8 mouse cellular contexts compared by ENCODE assay signal in the genomic region with DNA sequence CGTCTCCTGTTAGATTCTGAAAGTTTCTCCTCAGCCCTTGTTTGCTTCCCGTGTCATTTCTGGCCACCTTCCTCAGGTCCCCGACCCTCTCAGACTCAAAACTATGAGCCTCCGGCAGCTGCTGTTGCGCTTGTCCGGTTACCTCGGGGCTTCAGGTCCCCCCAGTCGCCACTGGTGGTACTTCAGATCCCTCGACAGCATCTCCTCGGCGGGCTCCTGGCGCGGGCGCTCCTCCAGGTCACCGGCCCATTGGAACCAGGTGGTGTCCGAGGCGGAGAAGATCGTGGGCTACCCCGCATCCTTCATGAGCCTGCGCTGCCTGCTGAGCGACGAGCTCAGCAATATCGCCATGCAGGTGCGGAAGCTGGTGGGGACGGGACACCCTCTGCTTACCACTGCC. TPM values are rescaled to one million over a fixed set of nuclear protein-coding genes. Genes with fewer than 3 reads are reported as not detected.
DNase-seq lines count a peak whose midpoint lies in the region; ATAC-seq lines count a peak whose summit lies in the region.

No protein-coding gene starts in this region.

- peak; percentile 16 for DNase-seq in adrenal gland, adult 8-10 months
- no peak for DNase-seq in adrenal gland, adult (ENCODE audit: inconsistent age in 2 of 2, low spot score in 1 of 2)
- DNase-seq in ovary, adult 18-20 months (ENCODE audit: low spot score) = peak; percentile 4
- no peak for DNase-seq in ovary, postnatal 36 days (ENCODE audit: low spot score)
- peak; percentile 48 for DNase-seq in kidney, postnatal 10 days
- DNase-seq in thymus, postnatal 4 days = peak; percentile 58

- no peaks in the 10 kb centered on the region for H3K36me3 ChIP-seq in forebrain, embryonic 15.5 days
- peaks cover 12% of the 10 kb centered on the region for H3K36me3 ChIP-seq in megakaryocyte, embryonic 14.5 days (replicated peaks; ENCODE audit: low read length)

- no peaks in the 10 kb centered on the region for H3K9me3 ChIP-seq in forebrain, embryonic 15.5 days
- no peaks in the 10 kb centered on the region for H3K9me3 ChIP-seq in megakaryocyte, embryonic 14.5 days

- peak overlapping the region; percentile 98 for H3K9ac ChIP-seq in forebrain, embryonic 15.5 days (replicated peaks)

- peaks cover 17% of the 10 kb centered on the region for H3K4me1 ChIP-seq in forebrain, embryonic 15.5 days
- H3K4me1 ChIP-seq in megakaryocyte, embryonic 14.5 days = peaks cover 42% of the 10 kb centered on the region

- H3K4me3 ChIP-seq in forebrain, embryonic 15.5 days = peak overlapping the region; percentile 73
- peak overlapping the region; percentile 92 for H3K4me3 ChIP-seq in megakaryocyte, embryonic 14.5 days (replicated peaks)

- peak overlapping the region; percentile 99 for H3K4me2 ChIP-seq in forebrain, embryonic 15.5 days (replicated peaks)

- under 1% methylated on average over 25 of the region's 25 CpGs for WGBS in forebrain, embryonic 15.5 days

- H3K27ac ChIP-seq in forebrain, embryonic 15.5 days (replicated peaks) = peak overlapping the region; percentile 86

- H3K27me3 ChIP-seq in forebrain, embryonic 15.5 days = no peaks in the 10 kb centered on the region
- H3K27me3 ChIP-seq in megakaryocyte, embryonic 14.5 days (replicated peaks) = no peaks in the 10 kb centered on the region

- ATAC-seq in forebrain, embryonic 15.5 days (replicated peaks) = peak; percentile 59; the same call in 1 of the 2 replicates

RNA-seq across cellular contexts. Expression of gene Pdss2, which starts 0.4 kb away (rescaled TPM):
- 10 to 100 TPM; 18.7 to 24.0 (median 22.1) TPM for total RNA-seq in adrenal gland, adult 8-10 months (2022)
- 15.1 and 16.1 TPM in 2 replicates for polyA plus RNA-seq in forebrain, embryonic 15.5 days (2015; fragmentation: Nextera tagmentation; extraction: Ambion mirVana)
- polyA plus RNA-seq in megakaryocyte, embryonic 14.5 days (2012; ENCODE audit: insufficient read depth, low replicate concordance) = 2.0 and 3.9 TPM in 2 replicates

RNA-seq across cellular contexts. Expression of gene 9030612E09Rik, which starts 47.2 kb away (rescaled TPM):
- total RNA-seq in adrenal gland, adult 8-10 months (2022) = under 1 TPM; 0.44 to 0.86 (median 0.46) TPM
- polyA plus RNA-seq in forebrain, embryonic 15.5 days (2015; fragmentation: Nextera tagmentation; extraction: Ambion mirVana) = 2.0 and 2.5 TPM in 2 replicates
- not detected in 2 replicates for polyA plus RNA-seq in megakaryocyte, embryonic 14.5 days (2012; ENCODE audit: insufficient read depth, low replicate concordance)

RNA-seq across cellular contexts. Expression of gene Sobp, which starts 47.3 kb away (rescaled TPM):
- 1 to 10 TPM; 4.1 to 6.4 (median 5.3) TPM for total RNA-seq in adrenal gland, adult 8-10 months (2022)
- polyA plus RNA-seq in forebrain, embryonic 15.5 days (2015; fragmentation: Nextera tagmentation; extraction: Ambion mirVana) = 15.1 and 16.2 TPM in 2 replicates
- polyA plus RNA-seq in megakaryocyte, embryonic 14.5 days (2012; ENCODE audit: insufficient read depth, low replicate concordance) = 0.28 TPM in 1 of 2 replicates, not detected in the other

Comparison
In these comparisons a context has a peak if more than half of its experiments do, and no peak if none do; other contexts are left out.
1. DNase-seq: peak in adrenal gland, adult 8-10 months (single experiment), ovary, adult 18-20 months (single experiment), kidney, postnatal 10 days (single experiment) and thymus, postnatal 4 days (single experiment); none in adrenal gland, adult (0 of 2) and ovary, postnatal 36 days (single experiment).
2. RNA of gene Sobp, which starts 47.3 kb away (polyA plus RNA-seq): 15.1 to 16.2 TPM in forebrain, embryonic 15.5 days; 0.28 TPM in megakaryocyte, embryonic 14.5 days; every median in the first group is over 10 times any median in the second.